Mouse (Mus musculus): ENCODE data around the gene B4galnt3.

The B4galnt3 gene

DNA sequence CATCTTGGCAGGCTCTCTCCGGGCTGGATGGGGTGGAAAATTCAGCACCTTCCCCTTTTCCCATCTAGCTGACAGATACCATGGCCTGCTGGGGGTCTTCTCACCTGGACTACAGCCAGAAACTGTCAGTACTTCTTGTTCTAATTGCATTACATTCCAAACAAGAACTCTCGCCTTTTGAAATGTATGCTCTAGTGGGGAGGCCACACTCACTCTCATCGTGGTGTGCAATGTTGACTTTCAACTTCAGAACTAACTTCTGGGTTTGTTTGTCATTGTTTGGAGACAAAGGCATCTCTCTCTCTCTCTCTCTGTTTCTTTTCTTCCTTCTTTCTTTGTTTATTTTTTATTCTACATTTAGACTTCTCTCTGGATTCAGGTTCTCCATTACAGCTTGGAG lies 107.8 kb downstream of the B4galnt3 start:
- no peak for DNase-seq (ENCODE audit: low read depth, low spot score)

DNA sequence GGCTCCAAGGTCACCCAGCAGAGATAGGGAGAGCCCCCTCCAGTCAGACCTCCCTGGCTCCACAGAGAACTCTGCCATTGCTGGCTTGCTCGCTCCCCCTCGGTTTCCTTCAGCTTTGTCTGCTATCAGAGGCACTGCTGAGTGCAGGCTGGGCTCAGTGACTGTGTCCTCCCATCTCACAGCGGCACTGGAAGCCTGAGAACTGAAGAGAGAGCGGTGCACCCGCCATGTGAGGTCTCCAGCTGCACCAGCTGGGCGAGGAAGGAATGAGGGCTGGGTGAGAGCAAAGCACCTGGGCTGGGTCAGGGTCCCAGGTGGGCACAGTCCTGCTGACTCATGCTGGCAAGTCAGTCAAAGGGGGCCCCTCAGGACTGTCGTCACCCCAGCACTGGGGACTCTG lies 108.6 kb downstream of the B4galnt3 start:
- no peak for DNase-seq (ENCODE audit: low read depth, low spot score)

DNA sequence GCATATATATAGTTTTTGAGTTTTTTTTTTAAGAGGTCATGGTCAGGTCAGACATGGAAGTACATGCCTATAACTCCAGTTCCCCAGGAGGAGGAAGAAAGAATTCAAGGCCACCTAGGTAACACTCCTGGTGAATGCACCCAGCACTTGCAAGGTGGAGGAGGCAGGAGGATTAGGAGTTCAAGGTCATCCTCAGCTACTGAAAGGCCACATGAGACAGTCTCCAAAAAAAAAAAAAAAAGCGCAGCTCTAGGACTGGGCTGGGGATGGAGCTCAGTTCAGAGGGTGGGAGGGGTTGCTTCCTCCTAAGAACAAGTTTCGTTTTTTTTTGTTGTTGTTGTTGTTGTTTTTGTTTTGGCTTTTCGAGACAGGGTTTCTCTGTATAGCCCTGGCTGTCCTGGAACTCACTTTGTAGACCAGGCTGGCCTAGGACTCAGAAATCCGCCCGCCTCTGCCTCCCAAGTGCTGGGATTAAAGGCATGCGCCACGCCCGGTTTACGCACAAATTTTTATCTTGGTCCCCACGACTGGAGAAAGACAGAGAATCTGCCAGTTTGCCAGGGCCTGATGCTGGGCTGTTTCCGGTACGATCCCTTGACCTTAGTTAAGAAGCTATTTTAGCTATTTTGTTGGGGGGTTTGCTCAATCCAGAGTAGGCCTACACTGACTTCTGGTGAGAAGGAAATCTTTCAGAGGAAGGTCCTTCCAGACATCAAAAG lies 109.2 kb downstream of the B4galnt3 start:
- DNase-seq (ENCODE audit: low read depth, low spot score): no peak

DNA sequence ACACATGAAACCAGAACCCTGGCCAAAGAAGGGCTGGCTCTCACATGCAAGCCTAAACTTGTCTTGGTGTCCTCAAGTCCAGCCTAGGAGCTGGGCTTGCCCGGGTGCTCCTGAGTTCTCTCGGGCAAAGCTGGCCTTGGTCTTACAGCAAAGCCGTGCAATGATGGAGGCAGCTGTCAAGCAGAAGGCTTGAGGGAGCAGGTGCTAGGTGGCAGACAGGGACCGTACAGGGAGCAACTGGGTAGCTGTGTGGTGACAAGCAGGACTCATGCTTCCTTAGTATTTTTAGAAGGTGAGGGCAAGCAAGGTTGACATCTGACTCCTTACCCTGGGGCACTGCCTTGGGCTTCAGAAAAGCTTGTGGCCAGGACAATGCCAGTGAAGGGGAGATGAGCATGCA lies 110.6 kb downstream of the B4galnt3 start:
- no peak for DNase-seq (ENCODE audit: low read depth, low spot score)

- no peak for DNase-seq (ENCODE audit: low read depth, low spot score)
These were observed 112.2 kb downstream of the B4galnt3 start for GRCm38 (mm10) chr6:120182160-120182559.

DNA sequence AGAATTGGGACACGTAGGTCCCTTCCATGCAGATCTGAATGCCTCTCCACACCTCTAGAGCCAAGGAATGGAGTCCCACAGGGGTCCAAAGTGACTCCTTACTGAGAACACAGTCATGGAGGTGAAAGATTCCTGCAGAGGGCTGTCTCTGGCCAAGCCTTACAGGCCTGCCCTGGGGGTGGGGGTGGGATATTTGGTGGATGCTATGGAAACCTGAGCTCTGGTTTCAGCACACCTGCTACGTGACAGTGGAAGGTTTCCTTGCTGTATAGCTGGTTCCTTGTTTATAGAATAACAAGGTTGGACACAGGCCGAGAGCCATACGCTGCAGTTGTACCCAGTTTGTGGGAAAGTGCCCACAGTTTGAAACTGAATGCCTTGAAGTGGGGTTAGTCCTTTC lies 113.9 kb downstream of the B4galnt3 start:
- no peak for DNase-seq (ENCODE audit: low read depth, low spot score)

DNA sequence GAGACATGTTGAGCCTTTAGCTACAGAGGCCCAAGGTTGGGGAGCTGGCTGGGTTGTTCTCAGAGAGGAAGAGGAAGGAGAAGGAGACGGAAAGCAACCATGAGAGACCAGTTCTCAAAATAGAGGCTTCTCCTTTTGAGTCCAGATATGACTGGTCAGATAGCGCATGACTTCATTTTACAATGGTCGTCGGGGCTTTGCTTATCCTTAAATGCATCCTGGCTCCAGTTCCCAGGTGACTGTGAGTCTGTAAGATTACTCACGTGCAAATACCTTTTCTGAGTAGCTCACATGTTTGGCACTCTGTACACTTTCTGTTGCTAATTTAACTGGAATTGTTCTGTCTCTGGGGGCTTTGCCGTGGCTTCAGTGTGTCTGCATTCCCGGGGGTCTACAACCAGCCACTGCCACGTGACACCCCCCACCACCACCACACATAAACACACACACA lies 114.6 kb downstream of the B4galnt3 start:
- no peak for DNase-seq (ENCODE audit: low read depth, low spot score)

DNA sequence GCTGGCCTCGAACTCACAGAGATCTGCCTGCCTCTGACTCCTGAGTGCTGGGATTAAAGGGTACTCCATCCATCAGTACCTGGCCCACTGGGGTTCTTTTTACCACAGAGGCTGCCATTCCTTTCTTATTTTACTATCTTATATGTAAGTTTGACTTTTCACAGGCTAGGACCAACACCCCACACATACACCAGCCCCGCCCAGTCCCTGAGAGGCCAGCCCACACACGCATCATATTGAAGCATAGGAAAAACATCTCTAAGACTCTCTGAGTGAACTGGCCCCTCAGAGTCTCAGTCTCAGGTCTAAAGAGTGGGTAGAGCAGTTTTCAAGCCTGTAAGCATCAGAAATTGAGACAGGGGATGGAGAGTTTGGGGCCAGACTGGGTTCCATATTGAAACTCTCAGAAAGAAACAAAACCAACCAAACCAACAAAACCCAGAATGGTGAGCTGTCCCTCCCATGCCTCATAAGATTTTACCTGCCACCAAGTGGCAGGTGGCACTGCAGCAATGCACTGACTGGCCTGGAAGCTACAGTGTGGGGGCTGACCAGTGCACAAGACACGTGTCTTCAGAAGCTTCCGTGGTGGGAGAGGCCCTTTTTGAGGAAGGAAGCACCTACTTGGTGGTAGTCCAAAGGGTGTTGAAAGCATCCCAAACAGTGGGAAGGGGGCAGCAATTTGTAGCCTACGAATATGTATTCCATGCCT lies 115.2 kb downstream of the B4galnt3 start:
- no peak for DNase-seq (ENCODE audit: low read depth, low spot score)

GRCm38 (mm10) chr6:120175650-120176049 lies 118.7 kb downstream of the B4galnt3 start:
- DNase-seq (ENCODE audit: low read depth, low spot score): no peak

DNA sequence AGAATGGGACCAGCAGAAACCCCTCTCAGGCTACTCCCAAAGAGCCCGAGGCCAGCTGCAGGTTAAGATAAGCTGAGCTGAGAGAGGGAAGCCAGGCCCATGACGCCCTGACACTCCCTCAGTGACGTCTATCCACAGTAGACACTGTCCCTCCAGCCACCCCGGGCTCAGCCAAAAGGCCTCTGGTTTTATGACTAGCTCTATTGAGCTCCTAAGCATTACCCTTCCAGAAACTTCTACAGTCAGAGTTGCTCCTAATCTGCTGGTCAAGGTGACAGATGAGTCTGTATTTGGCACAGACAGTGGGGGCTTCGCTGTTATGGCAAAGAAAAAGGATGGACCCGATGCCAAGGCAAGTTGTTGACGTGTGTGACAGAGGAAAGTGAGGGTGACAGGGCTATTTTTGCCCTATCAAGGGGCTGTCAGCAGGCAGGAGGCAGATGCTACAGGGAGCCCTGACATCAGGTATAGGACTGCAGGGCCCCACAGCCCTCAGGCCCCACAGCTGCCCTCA lies 119.7 kb downstream of the B4galnt3 start:
- DNase-seq (ENCODE audit: low read depth, low spot score): no peak

DNA sequence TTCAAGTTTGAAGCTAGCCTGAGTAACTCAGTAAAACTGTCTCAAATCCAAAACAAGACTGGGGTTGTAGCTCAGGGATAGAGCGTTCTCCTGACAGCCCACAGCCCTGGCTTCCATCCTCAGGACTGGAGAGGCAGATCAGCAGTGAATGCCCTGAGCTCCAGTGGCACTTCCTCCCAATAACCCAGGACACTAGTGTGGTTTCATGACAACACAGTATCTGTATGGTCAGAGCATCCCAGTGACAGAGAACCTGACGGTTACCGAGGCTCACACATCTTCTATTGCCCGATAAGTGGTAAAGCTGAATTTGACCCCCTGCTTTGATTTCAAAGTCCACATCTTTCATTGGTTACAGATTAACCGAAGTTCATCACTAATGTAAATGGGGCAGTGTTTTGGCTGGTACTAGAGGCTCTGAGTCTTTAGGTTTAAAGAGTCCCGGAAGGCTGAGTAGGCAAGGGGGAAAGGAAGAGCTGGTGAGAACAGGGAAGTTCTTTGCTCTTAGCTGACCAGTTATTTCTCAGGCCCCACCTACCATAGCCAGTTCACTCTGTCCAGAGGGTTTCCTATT lies 120.2 kb downstream of the B4galnt3 start:
- DNase-seq (ENCODE audit: low read depth, low spot score): no peak

DNA sequence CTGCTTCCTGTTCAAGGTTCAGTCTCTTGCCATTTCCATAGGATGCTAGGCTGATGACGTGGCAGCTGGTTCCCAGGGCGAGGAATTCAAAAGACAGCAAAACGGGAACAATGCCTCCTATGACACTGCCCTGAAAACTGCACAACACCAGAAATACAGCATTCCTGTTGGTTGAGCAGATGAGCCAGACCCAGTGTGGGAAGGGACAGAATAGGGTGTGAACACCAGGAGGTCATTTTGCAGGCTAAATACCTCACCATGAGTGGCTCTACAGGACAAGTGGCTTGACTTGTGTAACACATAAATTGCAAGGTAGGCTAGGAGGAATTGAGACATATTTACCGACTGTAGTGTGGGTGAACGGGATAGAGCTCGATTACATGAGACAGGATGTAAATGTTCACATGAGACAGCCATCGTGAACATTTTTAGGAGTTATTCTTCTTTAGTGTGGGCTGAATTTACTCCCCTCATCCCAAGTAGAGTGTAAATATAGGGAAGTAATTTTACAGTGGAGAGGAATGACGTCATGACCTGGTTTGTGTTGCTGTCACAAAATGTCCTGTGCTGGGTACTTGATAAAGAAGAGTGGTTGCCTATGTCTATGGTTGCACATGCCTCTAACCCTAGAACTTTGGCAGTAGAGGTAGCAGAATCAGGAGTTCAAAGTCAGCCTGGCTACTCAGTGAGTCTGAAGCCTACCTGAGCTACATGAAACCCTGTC lies 121.9 kb downstream of the B4galnt3 start:
- DNase-seq (ENCODE audit: low read depth, low spot score): no peak

DNA sequence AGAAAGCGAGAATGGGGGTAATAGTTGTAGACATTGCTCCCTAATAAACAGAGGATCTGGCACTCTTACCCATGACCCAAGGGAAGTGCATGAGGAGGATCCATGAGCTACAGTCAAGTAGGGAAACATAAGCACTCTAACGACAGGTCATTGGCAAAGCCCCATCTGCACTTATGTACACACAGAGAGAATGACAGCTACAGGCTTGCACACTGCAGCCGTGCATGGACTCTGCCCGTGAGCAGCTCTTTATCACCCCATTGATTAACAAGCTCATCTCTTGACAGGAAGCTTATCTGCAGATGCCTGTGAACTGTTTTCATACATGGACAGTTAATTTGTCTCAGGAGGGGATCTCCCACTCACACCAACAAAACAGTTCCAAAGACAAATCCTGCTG lies 126.8 kb downstream of the B4galnt3 start:
- no peak for DNase-seq (ENCODE audit: low read depth, low spot score)

- no peak for DNase-seq (ENCODE audit: low read depth, low spot score)
These were observed 129.6 kb downstream of the B4galnt3 start for GRCm38 (mm10) chr6:120164765-120165164.

DNA sequence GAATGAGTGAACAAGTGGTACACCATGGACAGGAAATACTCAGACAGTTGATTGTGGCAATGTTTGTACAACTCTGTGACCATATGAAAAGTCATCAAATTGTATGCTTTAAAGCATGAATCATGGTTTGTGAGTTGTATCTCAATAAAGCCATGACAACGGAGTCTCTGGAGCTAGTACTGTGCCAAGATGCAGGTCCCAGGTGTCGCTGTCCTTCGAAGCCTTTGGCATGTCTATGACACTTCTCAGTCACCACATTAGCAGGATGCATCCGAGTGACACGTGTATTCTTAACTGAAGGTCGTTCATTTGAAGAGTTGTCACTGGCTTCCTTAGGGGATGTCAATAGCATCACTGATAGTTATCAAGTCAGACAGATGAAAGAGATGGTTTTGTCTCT lies 131.4 kb downstream of the B4galnt3 start:
- no peak for DNase-seq (ENCODE audit: low read depth, low spot score)

- DNase-seq (ENCODE audit: low read depth, low spot score): no peak
These were observed 135.0 kb downstream of the B4galnt3 start for GRCm38 (mm10) chr6:120159133-120159901.

- no peak for DNase-seq (ENCODE audit: low read depth, low spot score)
These were observed 136.9 kb downstream of the B4galnt3 start for GRCm38 (mm10) chr6:120157479-120157878.

GRCm38 (mm10) chr6:120155510-120155909 lies 138.8 kb downstream of the B4galnt3 start:
- no peak for DNase-seq (ENCODE audit: low read depth, low spot score)

DNA sequence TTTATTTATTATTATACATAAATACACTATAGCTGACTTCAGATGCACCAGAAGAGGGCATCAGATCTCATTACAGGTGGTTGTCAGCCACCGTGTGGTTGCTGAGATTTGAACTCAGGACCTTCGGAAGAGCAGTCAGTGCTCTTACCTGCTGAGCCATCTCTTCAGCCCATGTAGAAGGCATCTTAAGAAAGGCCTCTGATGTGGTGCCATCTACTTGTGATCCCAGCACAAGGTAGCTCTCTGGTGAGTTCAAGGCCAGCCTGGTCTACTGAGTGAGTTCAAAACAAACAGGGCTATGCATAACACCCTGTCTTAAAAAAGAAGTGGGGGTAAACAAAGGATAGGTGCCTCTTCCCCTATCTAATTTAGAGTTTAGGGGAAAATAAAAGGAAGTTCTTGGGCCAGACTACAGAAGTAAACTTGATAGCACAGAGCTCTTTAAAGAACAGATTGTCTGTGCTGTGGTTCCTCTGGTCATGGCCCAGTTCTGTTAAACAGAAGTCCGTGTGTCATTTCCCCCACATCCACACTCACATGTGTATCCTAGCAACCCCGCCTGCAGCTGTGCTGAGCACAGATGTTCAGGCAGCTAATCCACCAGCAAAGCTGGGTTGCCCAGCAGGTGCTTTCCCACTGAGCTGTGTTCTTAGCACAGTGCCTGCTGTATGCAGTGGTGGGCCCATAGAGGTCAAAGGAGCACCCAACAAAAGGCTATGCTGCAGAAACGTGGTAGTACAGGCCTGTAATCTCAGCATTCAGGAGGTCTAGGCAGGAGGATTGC lies 139.6 kb downstream of the B4galnt3 start:
- DNase-seq (ENCODE audit: low read depth, low spot score): peak; percentile 46

Measured in CD4-positive helper T cell, adult 2 months (primary cell).